Comparison of ENCODE assay signal across 32 mouse cellular contexts in genomic region chr17:12691899-12692298, GRCm38 (mm10). TPM values are rescaled to one million over a fixed set of nuclear protein-coding genes. Genes with fewer than 3 reads are reported as not detected.
DNase-seq lines count a peak whose midpoint lies in the region; ATAC-seq lines count a peak whose summit lies in the region.
"Had no signal": no experiment of that assay in that cellular context is flagged by ENCODE, and none has a peak within 500 bp of the region (broad histone marks: within the 10 kb centered on the region; RNA-seq: fewer than 3 reads in every experiment).

No protein-coding gene starts in this region.

- H3K9ac ChIP-seq in intestine, embryonic 16.5 days (ENCODE audit: low read depth, low read length), result no peak overlapping the region
- H3K9ac ChIP-seq: embryonic facial prominence, embryonic 13.5 days; forebrain, embryonic 15.5 days; heart, embryonic 15.5 days; liver, embryonic 12.5 days; liver, postnatal 0 days; midbrain, embryonic 13.5 days; stomach, embryonic 15.5 days had no signal

- no peak overlapping the region for H3K4me2 ChIP-seq in intestine, embryonic 16.5 days (ENCODE audit: low read depth, low read length)
- H3K4me2 ChIP-seq: embryonic facial prominence, embryonic 13.5 days; forebrain, embryonic 15.5 days; heart, embryonic 15.5 days; liver, embryonic 12.5 days; midbrain, embryonic 13.5 days; stomach, embryonic 15.5 days had no signal

- no peaks in the 10 kb centered on the region for H3K9me3 ChIP-seq in intestine, embryonic 16.5 days (ENCODE audit: control insufficient read depth, low read length)
- H3K9me3 ChIP-seq: embryonic facial prominence, embryonic 13.5 days; forebrain, embryonic 10.5 days; forebrain, embryonic 15.5 days; heart, embryonic 15.5 days; liver, embryonic 12.5 days; midbrain, embryonic 13.5 days; stomach, embryonic 15.5 days had no signal

- no peaks in the 10 kb centered on the region for H3K27me3 ChIP-seq in intestine, embryonic 16.5 days (replicated peaks; ENCODE audit: control insufficient read depth, insufficient read depth, low read length)
- H3K27me3 ChIP-seq: CH12.LX; embryonic facial prominence, embryonic 13.5 days; forebrain, embryonic 15.5 days; heart, embryonic 15.5 days; liver, embryonic 12.5 days; midbrain, embryonic 13.5 days; stomach, embryonic 15.5 days had no signal

- peaks cover 12% of the 10 kb centered on the region; the same call in 1 of the 2 replicates for H3K4me1 ChIP-seq in intestine, embryonic 16.5 days (ENCODE audit: control insufficient read depth, insufficient read depth, low read length)
- H3K4me1 ChIP-seq: embryonic facial prominence, embryonic 13.5 days; forebrain, embryonic 10.5 days; forebrain, embryonic 15.5 days; liver, embryonic 12.5 days; midbrain, embryonic 13.5 days; stomach, embryonic 15.5 days had no signal

- peak overlapping the region; percentile 51; the same call in 1 of the 2 replicates for H3K27ac ChIP-seq in intestine, embryonic 16.5 days (ENCODE audit: low read length)
- H3K27ac ChIP-seq: embryonic facial prominence, embryonic 13.5 days; forebrain, embryonic 10.5 days; forebrain, embryonic 15.5 days; heart, embryonic 15.5 days; kidney, postnatal 0 days; liver, embryonic 12.5 days; midbrain, embryonic 13.5 days; stomach, embryonic 15.5 days had no signal

- WGBS in intestine, embryonic 16.5 days, result 64% methylated on average over 7 of the region's 7 CpGs

- ATAC-seq in intestine, embryonic 16.5 days, result peak; percentile 76
- ATAC-seq: forebrain, embryonic 15.5 days; hindbrain, embryonic 16.5 days; liver, embryonic 12.5 days; liver, postnatal 0 days; midbrain, embryonic 13.5 days had no signal

- no peak overlapping the region for H3K4me3 ChIP-seq in intestine, embryonic 16.5 days (ENCODE audit: low read length)
- H3K4me3 ChIP-seq: embryonic facial prominence, embryonic 13.5 days; forebrain, embryonic 10.5 days; forebrain, embryonic 15.5 days; heart, embryonic 15.5 days; liver, embryonic 12.5 days; midbrain, embryonic 13.5 days; stomach, embryonic 15.5 days had no signal

- peaks cover 23% of the 10 kb centered on the region for H3K36me3 ChIP-seq in intestine, embryonic 16.5 days (ENCODE audit: control insufficient read depth, insufficient read depth, low read length)

- peak; percentile 57 for DNase-seq in CD4-positive helper T cell, adult 2 months (ENCODE audit: low read depth, low spot score)
- peak; percentile 49 for DNase-seq in T-cell, adult 2 months (ENCODE audit: low spot score)
- DNase-seq in natural killer cell, adult 2 months (ENCODE audit: low spot score in 2 of 2), result peak; percentile 31 to 53
- DNase-seq in urinary bladder, postnatal 4 days (ENCODE audit: low spot score in 2 of 2), result no peak
- DNase-seq in lung, postnatal 4 days, result no peak
- no peak for DNase-seq in heart, adult 11 months
- DNase-seq: adrenal gland, postnatal 14 days; cerebellum, adult 11-12 months; cerebellum, postnatal 10 days; gastrocnemius, postnatal 10 days; kidney, adult 18-20 months; kidney, postnatal 4 days; layer of hippocampus, postnatal 36 days; left cerebral cortex, postnatal 4 days; liver, postnatal 0 days; lung, postnatal 36 days; right cerebral cortex, postnatal 4 days; thymus, adult 18-20 months; thymus, postnatal 4 days had no signal

RNA-seq across cellular contexts. Expression of gene Slc22a1, which starts 16.3 kb away (rescaled TPM):
- 0.31 and 0.32 TPM in 2 replicates for polyA plus RNA-seq in intestine, embryonic 16.5 days (2015; fragmentation: Nextera tagmentation; extraction: Ambion mirVana)
- polyA plus RNA-seq: forebrain, embryonic 10.5 days; forebrain, embryonic 15.5 days; hindbrain, embryonic 11.5 days; hindbrain, embryonic 16.5 days; liver, embryonic 12.5 days; midbrain, embryonic 13.5 days; neural tube, embryonic 11.5 days had no signal

Comparison
In these comparisons a context has a peak if more than half of its experiments do, and no peak if none do; other contexts are left out.
1. DNase-seq: peak in CD4-positive helper T cell, adult 2 months (single experiment), T-cell, adult 2 months (single experiment) and natural killer cell, adult 2 months (2 of 2); none in urinary bladder, postnatal 4 days (0 of 2), lung, postnatal 4 days (0 of 2) and heart, adult 11 months (single experiment).